Mouse (Mus musculus) midbrain, embryonic 11.5 days (tissue): ENCODE measurements around the gene Tgfbrap1. TPM values are rescaled to one million over a fixed set of nuclear protein-coding genes. Genes with fewer than 3 reads are reported as not detected.
A peak's percentile ranks its signal among the peaks of the same experiment; 100 is the strongest.
"Not testable (repeated sequence)": the region's sequence is repeated elsewhere in the genome, so short reads cannot be mapped to it uniquely, and the experiment has no call there.

Experiments
- ATAC-seq: fragments of 200-750 bp; cut with Nextera tagmentation; 2 replicates; pipeline ENCODE4 v1.8.0; 2017; ENCODE audit warnings: moderate TSS enrichment, moderate library complexity; ENCODE audit not compliant: low FRiP score
- DNase-seq: peaks from one replicate; pipeline ENCODE4 v3.0.0; 2015; ENCODE audit warnings: low spot score; ENCODE audit errors: missing footprints
- H3K27ac ChIP-seq: fragments of 300-500 bp; sonication (generic); 2 replicates; pipeline ENCODE4 v1.5.1; 2014; ENCODE audit warnings: low read depth, low read length
- H3K27me3 ChIP-seq: fragments of 300-500 bp; sonication (generic); 2 replicates; pipeline ENCODE4 v1.6.1; 2014; ENCODE audit warnings: mild to moderate bottlenecking, low read length, moderate library complexity, mixed read lengths; ENCODE audit not compliant: control insufficient read depth, insufficient read depth
- H3K36me3 ChIP-seq: fragments of 300-500 bp; sonication (generic); 2 replicates; pipeline ENCODE4 v1.6.1; 2014; ENCODE audit warnings: mild to moderate bottlenecking, low read length, moderate library complexity, mixed read lengths; ENCODE audit not compliant: control insufficient read depth, insufficient read depth
- H3K4me1 ChIP-seq: fragments of 300-500 bp; sonication (generic); 2 replicates; pipeline ENCODE4 v1.6.1; 2014; ENCODE audit warnings: low read length; ENCODE audit not compliant: control insufficient read depth, insufficient read depth
- H3K4me2 ChIP-seq: fragments of 300-500 bp; sonication (generic); 2 replicates; pipeline ENCODE4 v1.6.1; 2014; ENCODE audit warnings: mild to moderate bottlenecking, moderate library complexity
- H3K4me3 ChIP-seq: fragments of 300-500 bp; sonication (generic); 2 replicates; pipeline ENCODE4 v1.5.1; 2014; ENCODE audit warnings: low read depth, low read length
- H3K9ac ChIP-seq: fragments of 300-500 bp; sonication (generic); 2 replicates; pipeline ENCODE4 v1.6.1; 2014; ENCODE audit warnings: low read length
- H3K9me3 ChIP-seq: fragments of 300-500 bp; sonication (generic); 2 replicates; pipeline ENCODE4 v1.6.1; 2016; ENCODE audit warnings: low read length; ENCODE audit not compliant: control insufficient read depth
- WGBS: fragments of 180-500 bp; shearing (Covaris S2); extraction: QIAGEN DNeasy Blood & Tissue Kit; methylation state at CpG from one replicate; pipeline ENCODE4 v1.1.7; 2014; 5-methylcytosine and 5-hydroxymethylcytosine counted together
- polyA plus RNA-seq: library from polyadenylated mRNA; unstranded; fragments of >200 nt; fragmentation: Nextera tagmentation; extraction: Ambion mirVana; gene quantifications from 2 replicates; pipeline ENCODE4 v1.2.1, GENCODE M21; 2014

Tgfbrap1 gene
- polyA plus RNA-seq, 1 experiment from 2014 or later: 13.8 TPM

DNA sequence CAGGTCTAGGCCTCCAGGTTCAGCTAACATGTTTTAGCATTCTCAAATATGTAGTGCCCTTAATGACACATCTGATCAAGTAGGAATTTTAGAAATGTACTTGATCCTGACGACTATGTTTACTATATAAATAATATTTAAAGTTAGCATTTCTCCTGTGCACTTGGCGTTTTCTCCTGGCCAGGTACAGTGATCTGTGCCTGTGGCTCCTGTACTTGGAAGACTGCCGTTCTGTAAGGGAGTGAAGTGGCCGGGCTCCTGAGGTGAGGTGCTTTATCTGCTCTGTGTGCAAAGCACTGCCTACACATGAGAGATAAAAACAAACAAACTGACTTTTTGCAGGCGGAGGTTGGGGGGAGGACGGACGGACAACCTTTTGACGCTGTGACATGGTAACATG lies 31.9 kb downstream of the Tgfbrap1 start:
- Histone ChIP-seq H3K4me2 (no peak overlapping the region), H3K27ac (no peak overlapping the region), H3K4me1 (no peaks in the 10 kb centered on the region), H3K36me3 (no peaks in the 10 kb centered on the region; the same call in 1 of the 2 replicates), H3K27me3 (no peaks in the 10 kb centered on the region), H3K9me3 (no peaks in the 10 kb centered on the region), H3K4me3 (no peak overlapping the region), H3K9ac (no peak overlapping the region)
- DNase-seq: no peak
- no peak for ATAC-seq
- 86% methylated on average over 8 of the region's 8 CpGs for WGBS

- Histone ChIP-seq H3K4me1 (no peaks in the 10 kb centered on the region), H3K4me3 (no peak overlapping the region), H3K27me3 (no peaks in the 10 kb centered on the region), H3K9ac (no peak overlapping the region), H3K4me2 (no peak overlapping the region), H3K9me3 (no peaks in the 10 kb centered on the region), H3K36me3 (no peaks in the 10 kb centered on the region), H3K27ac (no peak overlapping the region)
- ATAC-seq (peak; percentile 87), DNase-seq (peak; percentile 95)
- WGBS: 51% methylated on average over 9 of the region's 9 CpGs
Observed at GRCm38 (mm10) chr1:43065615-43066310, 32.7 kb downstream of the Tgfbrap1 start.

- H3K36me3 ChIP-seq: no peaks in the 10 kb centered on the region; the same call in 1 of the 2 replicates
- no peaks in the 10 kb centered on the region for H3K27me3 ChIP-seq
- H3K4me1 ChIP-seq: no peaks in the 10 kb centered on the region
- no peak overlapping the region for H3K27ac ChIP-seq
- no peak overlapping the region for H3K4me2 ChIP-seq
- H3K9me3 ChIP-seq: no peaks in the 10 kb centered on the region
- H3K4me3 ChIP-seq: no peak overlapping the region
- no peak for DNase-seq
- no peak overlapping the region for H3K9ac ChIP-seq
- 96% methylated on average over 5 of the region's 5 CpGs for WGBS
- no peak for ATAC-seq
Observed at GRCm38 (mm10) chr1:43051903-43052302, 46.5 kb downstream of the Tgfbrap1 start.

GRCm38 (mm10) chr1:43047811-43048210 lies 50.6 kb downstream of the Tgfbrap1 start:
- no peak for ATAC-seq
- no peaks in the 10 kb centered on the region for H3K27me3 ChIP-seq
- H3K4me1 ChIP-seq: no peaks in the 10 kb centered on the region
- WGBS: 86% methylated on average over 10 of the region's 10 CpGs
- H3K27ac ChIP-seq: no peak overlapping the region
- H3K4me3 ChIP-seq: no peak overlapping the region
- H3K4me2 ChIP-seq: no peak overlapping the region
- no peak for DNase-seq
- no peaks in the 10 kb centered on the region for H3K9me3 ChIP-seq
- no peak overlapping the region for H3K9ac ChIP-seq
- no peaks in the 10 kb centered on the region for H3K36me3 ChIP-seq

GRCm38 (mm10) chr1:43046990-43047389 lies 51.4 kb downstream of the Tgfbrap1 start:
- Histone ChIP-seq H3K27ac (no peak overlapping the region), H3K4me1 (no peaks in the 10 kb centered on the region), H3K9me3 (no peaks in the 10 kb centered on the region), H3K27me3 (no peaks in the 10 kb centered on the region), H3K36me3 (no peaks in the 10 kb centered on the region), H3K4me2 (no peak overlapping the region), H3K4me3 (no peak overlapping the region), H3K9ac (no peak overlapping the region)
- no peak for ATAC-seq
- WGBS: 81% methylated on average over 2 of the region's 2 CpGs
- no peak for DNase-seq

GRCm38 (mm10) chr1:43045204-43045982 lies 53.0 kb downstream of the Tgfbrap1 start:
- H3K4me3 ChIP-seq: no peak overlapping the region
- H3K27me3 ChIP-seq: no peaks in the 10 kb centered on the region
- DNase-seq (peak; percentile 65), ATAC-seq (no peak)
- no peak overlapping the region for H3K9ac ChIP-seq
- no peak overlapping the region for H3K27ac ChIP-seq
- no peaks in the 10 kb centered on the region for H3K36me3 ChIP-seq
- no peaks in the 10 kb centered on the region for H3K9me3 ChIP-seq
- H3K4me1 ChIP-seq: no peaks in the 10 kb centered on the region
- whole genome bisulfite sequencing: 80% methylated on average over 14 of the region's 14 CpGs
- no peak overlapping the region for H3K4me2 ChIP-seq

DNA sequence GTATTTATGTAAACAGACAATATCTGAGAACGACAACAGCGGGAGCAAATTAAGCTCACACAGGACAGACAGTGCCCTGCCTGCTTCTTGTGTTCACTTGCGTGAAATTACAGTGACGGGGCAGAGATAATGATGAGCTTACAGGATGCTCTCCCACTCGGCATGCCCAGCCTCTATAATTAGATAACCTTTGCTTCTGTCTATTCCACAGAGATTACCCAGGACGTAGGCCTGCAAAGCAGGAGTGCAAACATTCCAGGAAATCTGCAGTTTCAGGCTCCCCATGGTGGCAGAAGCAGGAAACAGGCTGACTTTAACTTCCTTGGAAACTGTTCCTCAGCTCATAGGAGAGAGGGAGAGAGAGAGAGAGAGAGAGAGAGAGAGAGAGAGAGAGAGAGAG lies 56.2 kb downstream of the Tgfbrap1 start:
- DNase-seq: peak; percentile 75
- Histone ChIP-seq H3K27ac (no peak overlapping the region), H3K4me2 (no peak overlapping the region), H3K27me3 (no peaks in the 10 kb centered on the region), H3K36me3 (no peaks in the 10 kb centered on the region), H3K4me1 (no peaks in the 10 kb centered on the region), H3K9ac (no peak overlapping the region), H3K9me3 (no peaks in the 10 kb centered on the region), H3K4me3 (no peak overlapping the region)
- 67% methylated on average over 6 of the region's 6 CpGs for WGBS
- peak; percentile 67; the same call in 1 of the 2 replicates for ATAC-seq

DNA sequence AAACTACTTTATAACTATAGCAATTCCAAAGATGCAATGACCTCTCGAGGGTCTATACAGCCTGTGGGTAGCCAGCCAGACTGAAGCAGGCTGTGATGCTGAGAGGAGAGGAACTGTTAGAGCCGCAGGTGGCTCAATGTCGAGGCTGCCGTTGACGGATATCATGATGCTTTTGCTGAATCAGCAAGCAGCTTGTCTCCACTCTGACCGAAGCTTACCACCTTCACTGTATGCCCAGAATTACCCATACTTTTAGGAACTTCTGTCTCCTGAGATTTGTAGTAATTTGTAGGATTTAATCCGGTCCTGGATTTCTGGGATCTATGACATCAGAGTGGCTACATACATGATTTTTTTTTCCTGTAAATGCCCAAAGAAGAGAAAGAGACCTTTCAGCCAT lies 62.4 kb downstream of the Tgfbrap1 start:
- Histone ChIP-seq H3K4me2 (no peak overlapping the region), H3K9me3 (no peaks in the 10 kb centered on the region), H3K27me3 (no peaks in the 10 kb centered on the region), H3K27ac (no peak overlapping the region), H3K36me3 (no peaks in the 10 kb centered on the region), H3K4me3 (no peak overlapping the region), H3K9ac (no peak overlapping the region), H3K4me1 (no peaks in the 10 kb centered on the region)
- DNase-seq (no peak), ATAC-seq (no peak)
- WGBS: 87% methylated on average over 7 of the region's 7 CpGs

DNA sequence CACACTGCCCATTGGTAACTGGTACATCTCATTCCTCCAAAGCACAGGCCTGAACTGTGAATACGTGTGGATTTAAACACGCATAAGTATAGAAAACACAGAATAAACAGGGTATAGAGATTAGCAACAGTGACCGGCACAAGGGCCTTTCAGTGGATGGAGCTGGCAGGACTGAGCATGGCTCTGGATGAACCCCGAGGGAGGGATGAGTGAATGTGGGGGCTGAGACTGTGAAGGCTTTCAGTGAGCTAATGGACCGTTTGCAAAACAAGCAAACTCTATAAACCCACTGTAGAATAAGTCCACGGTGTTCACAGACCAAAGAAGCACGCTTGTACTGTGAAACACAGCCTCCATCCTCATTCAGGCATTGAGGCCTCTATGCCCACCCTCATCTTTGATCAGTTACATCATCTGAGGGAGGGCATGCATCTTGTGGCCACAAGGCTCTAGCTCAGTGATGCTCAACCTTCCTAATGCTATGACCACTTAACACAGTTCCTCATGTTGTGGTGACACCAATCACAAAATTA lies 83.2 kb downstream of the Tgfbrap1 start:
- not testable (repeated sequence) for ATAC-seq, H3K9me3 ChIP-seq, DNase-seq, H3K27ac ChIP-seq, H3K9ac ChIP-seq, H3K4me1 ChIP-seq, H3K4me2 ChIP-seq, H3K36me3 ChIP-seq, H3K4me3 ChIP-seq, H3K27me3 ChIP-seq
- 89% methylated on average over 7 of the region's 7 CpGs for WGBS
